Mouse (Mus musculus) neural tube, embryonic 11.5 days (tissue): ENCODE data around the gene Ezh1. TPM values are rescaled to one million over a fixed set of nuclear protein-coding genes. Genes with fewer than 3 reads are reported as not detected.

ENCODE experiments used
- ATAC-seq: fragments of 200-750 bp; cut with Nextera tagmentation; 2 replicates; pipeline ENCODE4 v1.8.0; 2017; ENCODE audit warnings: moderate number of reproducible peaks, mild to moderate bottlenecking, moderate TSS enrichment, moderate library complexity; ENCODE audit not compliant: insufficient read depth, low FRiP score, low TSS enrichment
- DNase-seq: peaks from one replicate; pipeline ENCODE4 v3.0.0-alpha.2; 2015; ENCODE audit warnings: low spot score
- H3K27ac ChIP-seq: fragments of 300-500 bp; sonication (generic); 2 replicates; pipeline ENCODE4 v1.5.1; 2014; ENCODE audit warnings: low read depth, mild to moderate bottlenecking, low read length
- H3K27me3 ChIP-seq: fragments of 300-500 bp; sonication (generic); 2 replicates; pipeline ENCODE4 v1.6.1; 2014; ENCODE audit warnings: mild to moderate bottlenecking, low read length, mixed read lengths; ENCODE audit not compliant: control insufficient read depth, insufficient read depth
- H3K36me3 ChIP-seq: fragments of 300-500 bp; sonication (generic); 2 replicates; pipeline ENCODE4 v1.6.1; 2014; ENCODE audit warnings: mild to moderate bottlenecking, low read length, moderate library complexity, mixed read lengths; ENCODE audit not compliant: control insufficient read depth, insufficient read depth
- H3K4me1 ChIP-seq: fragments of 300-500 bp; sonication (generic); 2 replicates; pipeline ENCODE4 v1.6.1; 2014; ENCODE audit warnings: low read length, mixed read lengths; ENCODE audit not compliant: control insufficient read depth, insufficient read depth
- H3K4me2 ChIP-seq: fragments of 300-500 bp; sonication (generic); 2 replicates; pipeline ENCODE4 v1.6.1; 2014; ENCODE audit warnings: low read depth, mild to moderate bottlenecking, moderate library complexity
- H3K4me3 ChIP-seq: fragments of 300-500 bp; sonication (generic); 2 replicates; pipeline ENCODE4 v1.5.1; 2014; ENCODE audit warnings: low read depth, low read length
- H3K9ac ChIP-seq: fragments of 300-500 bp; sonication (generic); 2 replicates; pipeline ENCODE4 v1.6.1; 2014; ENCODE audit warnings: mild to moderate bottlenecking, low read length
- H3K9me3 ChIP-seq: fragments of 300-500 bp; sonication (generic); 2 replicates; pipeline ENCODE4 v1.6.1; 2016; ENCODE audit warnings: low read length; ENCODE audit not compliant: control insufficient read depth
- WGBS: fragments of 180-500 bp; shearing (Covaris S2); extraction: QIAGEN DNeasy Blood & Tissue Kit; methylation state at CpG from one replicate; pipeline ENCODE4 v1.1.7; 2014; 5-methylcytosine and 5-hydroxymethylcytosine counted together
- polyA plus RNA-seq: library from polyadenylated mRNA; unstranded; fragments of >200 nt; fragmentation: Nextera tagmentation; extraction: Ambion mirVana; gene quantifications from 2 replicates; pipeline ENCODE4 v1.2.1, GENCODE M21; 2014

Ezh1 gene
- polyA plus RNA-seq, 1 experiment from 2014 or later, result 11.2 TPM

- peak; percentile 53 for DNase-seq
These were observed 50.1 kb downstream of the Ezh1 start for GRCm38 (mm10) chr11:101176117-101176691.

GRCm38 (mm10) chr11:101175636-101176116, 50.6 kb downstream of the Ezh1 start:
- no peaks in the 10 kb centered on the region for H3K36me3 ChIP-seq
- ATAC-seq (no peak), DNase-seq (no peak)
- no peak overlapping the region for H3K9ac ChIP-seq
- peaks cover 52% of the 10 kb centered on the region for H3K27me3 ChIP-seq
- no peaks in the 10 kb centered on the region for H3K9me3 ChIP-seq
- H3K4me3 ChIP-seq, result 0 out of 2 replicates have a peak overlapping the region, but pooled peaks have one; percentile 11
- WGBS, result 10% methylated on average over 11 of the region's 11 CpGs
- H3K4me1 ChIP-seq, result peaks cover 10% of the 10 kb centered on the region; the same call in 1 of the 2 replicates
- peak overlapping the region; percentile 19; the same call in 1 of the 2 replicates for H3K4me2 ChIP-seq
- H3K27ac ChIP-seq, result no peak overlapping the region

More at GRCm38 (mm10) chr11:101176117-101176691, 50.1 kb downstream of the Ezh1 start:
- Histone ChIP-seq H3K4me2 (peak overlapping the region; percentile 19), H3K36me3 (no peaks in the 10 kb centered on the region), H3K9me3 (no peaks in the 10 kb centered on the region), H3K4me1 (peaks cover 10% of the 10 kb centered on the region; the same call in 1 of the 2 replicates), H3K9ac (no peak overlapping the region), H3K27me3 (peaks cover 52% of the 10 kb centered on the region), H3K4me3 (peak overlapping the region; percentile 11; the same call in 1 of the 2 replicates), H3K27ac (no peak overlapping the region)
- WGBS, result 0% methylated on average over 25 of the region's 25 CpGs
- no peak for ATAC-seq

- WGBS, result 21% methylated on average over 14 of the region's 14 CpGs
These were observed 51.2 kb downstream of the Ezh1 start, which contains the start of gene Ccr10 for GRCm38 (mm10) chr11:101174851-101175628. Gene Ccr10 (minus strand): TSS chr11:101175443.

GRCm38 (mm10) chr11:101174389-101174745, 51.9 kb downstream of the Ezh1 start:
- Histone ChIP-seq H3K27me3 (peaks cover 63% of the 10 kb centered on the region), H3K4me3 (peak overlapping the region; percentile 4), H3K9me3 (no peaks in the 10 kb centered on the region), H3K36me3 (no peaks in the 10 kb centered on the region), H3K4me2 (peak overlapping the region; percentile 52), H3K4me1 (peaks cover 17% of the 10 kb centered on the region), H3K9ac (peak overlapping the region; percentile 36; the same call in 1 of the 2 replicates), H3K27ac (no peak overlapping the region)
- WGBS, result 31% methylated on average over 9 of the region's 9 CpGs
- no peak for ATAC-seq
- DNase-seq, result no peak

More at GRCm38 (mm10) chr11:101174851-101175628, 51.2 kb downstream of the Ezh1 start, which contains the start of gene Ccr10:
- peaks cover 56% of the 10 kb centered on the region for H3K27me3 ChIP-seq
- no peak within 1 kb of the TSS for H3K27ac ChIP-seq
- H3K9me3 ChIP-seq, result no peaks in the 10 kb centered on the region
- ATAC-seq (no peak), DNase-seq (no peak)
- H3K36me3 ChIP-seq, result no peaks in the 10 kb centered on the region
- H3K4me2 ChIP-seq, result peak within 1 kb of the TSS; percentile 52
- peak within 1 kb of the TSS; percentile 11; the same call in 1 of the 2 replicates for H3K4me3 ChIP-seq
- peaks cover 14% of the 10 kb centered on the region for H3K4me1 ChIP-seq
- peak within 1 kb of the TSS; percentile 36; the same call in 1 of the 2 replicates for H3K9ac ChIP-seq

GRCm38 (mm10) chr11:101173631-101174388, 52.5 kb downstream of the Ezh1 start:
- ATAC-seq (peak; percentile 70), DNase-seq (peak; percentile 91)
- Histone ChIP-seq H3K4me1 (peaks cover 19% of the 10 kb centered on the region), H3K27me3 (peaks cover 67% of the 10 kb centered on the region), H3K9me3 (no peaks in the 10 kb centered on the region), H3K27ac (no peak overlapping the region), H3K4me3 (peak overlapping the region; percentile 4), H3K4me2 (peak overlapping the region; percentile 52), H3K36me3 (no peaks in the 10 kb centered on the region), H3K9ac (peak overlapping the region; percentile 36)
- under 1% methylated on average over 61 of the region's 61 CpGs for WGBS

- Histone ChIP-seq H3K27ac (no peak overlapping the region), H3K4me1 (peaks cover 19% of the 10 kb centered on the region), H3K4me2 (peak overlapping the region; percentile 52), H3K9ac (no peak overlapping the region), H3K27me3 (peaks cover 68% of the 10 kb centered on the region), H3K4me3 (peak overlapping the region; percentile 4; the same call in 1 of the 2 replicates), H3K36me3 (no peaks in the 10 kb centered on the region), H3K9me3 (no peaks in the 10 kb centered on the region)
- ATAC-seq (no peak), DNase-seq (no peak)
- 3% methylated on average over 11 of the region's 11 CpGs for WGBS
These were observed 53.2 kb downstream of the Ezh1 start for GRCm38 (mm10) chr11:101173112-101173511.

GRCm38 (mm10) chr11:101172434-101172815, 53.8 kb downstream of the Ezh1 start:
- peaks cover 68% of the 10 kb centered on the region for H3K27me3 ChIP-seq
- ATAC-seq (no peak), DNase-seq (no peak)
- H3K4me2 ChIP-seq, result peak overlapping the region; percentile 66
- WGBS, result 14% methylated on average over 5 of the region's 5 CpGs
- peak overlapping the region; percentile 40 for H3K4me3 ChIP-seq
- peak overlapping the region; percentile 35 for H3K9ac ChIP-seq
- H3K9me3 ChIP-seq, result no peaks in the 10 kb centered on the region
- peaks cover 19% of the 10 kb centered on the region for H3K4me1 ChIP-seq
- peak overlapping the region; percentile 57; the same call in 1 of the 2 replicates for H3K27ac ChIP-seq
- H3K36me3 ChIP-seq, result no peaks in the 10 kb centered on the region
